Mouse (Mus musculus): ENCODE results near the gene Pced1b. TPM values are rescaled to one million over a fixed set of nuclear protein-coding genes. Genes with fewer than 3 reads are reported as not detected.
"Not testable (repeated sequence)": the region's sequence is repeated elsewhere in the genome, so short reads cannot be mapped to it uniquely, and the experiment has no call there.

The Pced1b gene
- 2.4 and 2.6 TPM in 2 replicates for polyA plus RNA-seq (2014; fragmentation: Nextera tagmentation; extraction: Ambion mirVana)

DNA sequence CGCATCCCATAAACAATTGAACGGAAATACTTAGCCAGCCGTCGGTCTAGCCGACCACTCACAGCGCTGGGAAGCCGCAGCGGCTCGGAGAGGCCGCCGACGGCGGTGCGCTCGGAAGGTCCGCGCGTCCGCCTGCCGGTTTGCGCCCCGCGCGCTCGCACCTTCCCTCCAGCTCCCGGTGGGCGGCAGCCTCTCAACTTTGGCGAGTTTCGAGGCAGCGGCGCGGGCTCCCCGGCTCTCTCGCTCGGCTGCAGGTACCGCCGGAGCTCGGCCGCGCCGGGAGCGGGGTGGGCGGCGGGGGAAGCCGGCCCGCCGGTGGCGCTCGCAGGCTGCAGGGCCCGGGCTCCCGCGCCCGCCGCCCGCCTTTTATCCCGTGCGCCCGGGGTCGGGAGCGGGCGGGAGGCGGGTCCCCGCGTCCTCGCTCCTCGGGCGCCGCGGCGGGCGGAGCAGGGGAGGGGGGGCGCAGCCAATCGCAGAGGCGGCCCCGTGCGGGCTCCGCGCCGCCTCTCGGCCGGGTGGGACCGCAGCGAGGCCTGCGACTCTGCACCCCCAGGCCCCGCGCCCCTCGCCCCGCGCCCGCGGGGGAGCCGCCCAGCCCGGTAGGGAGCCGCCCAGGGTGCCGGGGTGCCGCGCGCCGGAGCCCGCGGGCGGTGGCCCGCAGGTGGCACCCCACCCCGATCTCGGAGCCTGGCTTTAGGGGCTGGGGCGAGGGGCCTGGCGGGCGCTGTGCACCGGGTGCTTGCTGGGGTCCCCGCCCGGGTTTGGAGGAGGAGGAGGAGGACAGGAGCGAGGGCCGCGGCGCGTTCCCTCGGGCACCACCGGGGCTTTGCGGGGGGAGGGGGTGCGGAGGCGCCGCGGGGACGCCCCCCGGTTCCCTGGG, at the start of gene Pced1b, which contains the start of gene Amigo2:
Gene Pced1b, plus strand, starts transcription at position 197 of the 880 bp plus-strand sequence.
Gene Amigo2, minus strand, starts transcription at position 377 of the 880 bp plus-strand sequence.
- WGBS = under 1% methylated on average over 104 of the region's 125 CpGs
- no peaks in the 10 kb centered on the region for H3K9me3 ChIP-seq (ENCODE audit: control insufficient read depth, low read length)
- peaks cover 26% of the 10 kb centered on the region for H3K27me3 ChIP-seq (ENCODE audit: control insufficient read depth, insufficient read depth, low read length)
- ATAC-seq (ENCODE audit: insufficient number of reproducible peaks, insufficient read depth, low FRiP score, low read depth) = peak; percentile 71; the same call in 1 of the 2 replicates
- peak within 1 kb of the TSS in 1 of 2 experiments; percentile 72; a peak in 3 of 4 replicates for H3K27ac ChIP-seq (replicated peaks in 1 of 2; ENCODE audit: control insufficient read depth in 1 of 2, insufficient read depth in 1 of 2, low read depth in 2 of 2, low read length in 2 of 2)
- H3K4me1 ChIP-seq (ENCODE audit: control insufficient read depth in 2 of 2, insufficient read depth in 2 of 2, low read length in 2 of 2) = peaks cover 0 to 9% of the 10 kb centered on the region in 2 experiments; a peak in 1 of 4 replicates
- H3K9ac ChIP-seq (ENCODE audit: low read length) = peak within 1 kb of the TSS; percentile 85
- H3K36me3 ChIP-seq (ENCODE audit: control insufficient read depth, insufficient read depth, low read length) = no peaks in the 10 kb centered on the region
- H3K4me3 ChIP-seq (ENCODE audit: control insufficient read depth in 1 of 2, insufficient read depth in 1 of 2, low read depth in 1 of 2, low read length in 2 of 2) = peak within 1 kb of the TSS; percentile 74 to 89
- peak within 1 kb of the TSS; percentile 95 for H3K4me2 ChIP-seq (ENCODE audit: low read length)

DNA sequence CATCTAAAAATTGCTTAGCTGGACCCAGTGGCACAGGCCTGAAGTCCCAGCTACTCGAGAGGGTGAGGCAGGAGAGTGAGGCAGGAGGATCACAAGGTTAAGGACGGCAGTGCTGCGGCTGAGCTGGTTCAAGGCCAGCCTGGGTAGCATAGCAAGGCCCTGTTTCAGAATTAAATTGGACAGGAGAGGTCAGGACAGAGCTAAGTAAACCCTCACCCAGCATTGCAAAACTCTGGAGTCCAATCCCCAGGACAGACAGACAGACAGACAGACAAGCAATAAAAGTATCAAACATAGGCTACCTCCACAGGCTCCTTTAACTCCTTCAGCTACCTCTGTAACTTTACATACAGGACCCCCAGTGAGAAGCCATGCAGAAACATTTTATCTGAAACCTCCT, 42.0 kb upstream of the Pced1b start:
- Histone ChIP-seq H3K9ac (ENCODE audit: low read length) (no peak overlapping the region), H3K4me2 (ENCODE audit: low read length) (no peak overlapping the region), H3K36me3 (ENCODE audit: control insufficient read depth, insufficient read depth, low read length) (no peaks in the 10 kb centered on the region), H3K9me3 (ENCODE audit: control insufficient read depth, low read length) (no peaks in the 10 kb centered on the region), H3K4me3 (ENCODE audit: control insufficient read depth in 1 of 2, insufficient read depth in 1 of 2, low read depth in 1 of 2, low read length in 2 of 2) (no peak overlapping the region), H3K27me3 (ENCODE audit: control insufficient read depth, insufficient read depth, low read length) (no peaks in the 10 kb centered on the region), H3K27ac (replicated peaks in 1 of 2; ENCODE audit: control insufficient read depth in 1 of 2, insufficient read depth in 1 of 2, low read depth in 2 of 2, low read length in 2 of 2) (no peak overlapping the region), H3K4me1 (ENCODE audit: control insufficient read depth in 2 of 2, insufficient read depth in 2 of 2, low read length in 2 of 2) (no peaks in the 10 kb centered on the region)
- no peak for ATAC-seq (ENCODE audit: insufficient number of reproducible peaks, insufficient read depth, low FRiP score, low read depth)
- 84% methylated on average over 3 of the region's 3 CpGs for WGBS

DNA sequence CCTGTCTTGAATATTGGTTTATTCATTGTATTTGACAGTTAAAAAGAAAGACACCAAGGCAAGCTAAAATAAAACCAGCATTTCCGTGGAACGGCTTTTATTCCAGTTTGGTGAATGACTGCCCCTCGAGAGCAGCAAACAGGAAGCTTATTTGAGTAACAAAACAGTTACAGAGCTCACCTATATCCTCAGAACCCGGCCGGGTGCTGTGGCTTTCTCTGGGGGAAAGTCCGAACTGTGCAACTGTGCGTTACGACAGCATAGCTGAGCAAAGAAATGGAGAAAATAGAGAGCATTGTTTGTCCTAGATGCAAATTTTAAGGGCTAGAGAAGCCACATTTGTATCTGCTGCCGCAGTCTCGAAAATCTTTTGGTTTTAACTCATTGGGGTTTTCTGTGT, 41.1 kb upstream of the Pced1b start:
- Histone ChIP-seq H3K9me3 (ENCODE audit: control insufficient read depth, low read length) (no peaks in the 10 kb centered on the region), H3K9ac (ENCODE audit: low read length) (no peak overlapping the region), H3K4me1 (ENCODE audit: control insufficient read depth in 2 of 2, insufficient read depth in 2 of 2, low read length in 2 of 2) (no peaks in the 10 kb centered on the region), H3K27me3 (ENCODE audit: control insufficient read depth, insufficient read depth, low read length) (no peaks in the 10 kb centered on the region), H3K4me2 (ENCODE audit: low read length) (no peak overlapping the region), H3K4me3 (ENCODE audit: control insufficient read depth in 1 of 2, insufficient read depth in 1 of 2, low read depth in 1 of 2, low read length in 2 of 2) (no peak overlapping the region), H3K36me3 (ENCODE audit: control insufficient read depth, insufficient read depth, low read length) (no peaks in the 10 kb centered on the region), H3K27ac (replicated peaks in 1 of 2; ENCODE audit: control insufficient read depth in 1 of 2, insufficient read depth in 1 of 2, low read depth in 2 of 2, low read length in 2 of 2) (no peak overlapping the region)
- no peak for ATAC-seq (ENCODE audit: insufficient number of reproducible peaks, insufficient read depth, low FRiP score, low read depth)
- 84% methylated on average over 10 of the region's 10 CpGs for WGBS

DNA sequence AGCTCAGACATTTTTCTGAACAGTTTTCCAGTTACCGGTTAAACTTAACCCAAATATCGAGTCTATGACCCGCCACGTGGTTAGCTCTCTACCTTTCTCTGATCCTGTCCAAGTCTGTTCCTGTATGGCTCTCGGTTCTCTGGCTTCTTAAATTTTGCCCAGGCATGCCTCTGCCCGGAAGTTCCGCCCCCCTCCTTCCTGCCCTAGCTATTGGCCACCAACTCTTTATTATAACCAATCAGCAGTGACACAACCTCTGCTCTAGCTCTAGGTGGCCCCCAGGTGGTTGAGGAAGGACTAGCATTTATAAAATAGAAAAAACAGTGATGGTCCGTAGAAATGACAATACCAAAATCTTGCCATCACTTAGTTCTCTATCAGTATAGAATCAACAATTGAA, 40.4 kb upstream of the Pced1b start:
- Histone ChIP-seq H3K27ac (replicated peaks in 1 of 2; ENCODE audit: control insufficient read depth in 1 of 2, insufficient read depth in 1 of 2, low read depth in 2 of 2, low read length in 2 of 2) (no peak overlapping the region), H3K36me3 (ENCODE audit: control insufficient read depth, insufficient read depth, low read length) (no peaks in the 10 kb centered on the region), H3K4me3 (ENCODE audit: control insufficient read depth in 1 of 2, insufficient read depth in 1 of 2, low read depth in 1 of 2, low read length in 2 of 2) (no peak overlapping the region), H3K9me3 (ENCODE audit: control insufficient read depth, low read length) (no peaks in the 10 kb centered on the region), H3K4me1 (ENCODE audit: control insufficient read depth in 2 of 2, insufficient read depth in 2 of 2, low read length in 2 of 2) (no peaks in the 10 kb centered on the region), H3K27me3 (ENCODE audit: control insufficient read depth, insufficient read depth, low read length) (no peaks in the 10 kb centered on the region), H3K4me2 (ENCODE audit: low read length) (no peak overlapping the region), H3K9ac (ENCODE audit: low read length) (no peak overlapping the region)
- WGBS = 92% methylated on average over 8 of the region's 8 CpGs
- no peak for ATAC-seq (ENCODE audit: insufficient number of reproducible peaks, insufficient read depth, low FRiP score, low read depth)

DNA sequence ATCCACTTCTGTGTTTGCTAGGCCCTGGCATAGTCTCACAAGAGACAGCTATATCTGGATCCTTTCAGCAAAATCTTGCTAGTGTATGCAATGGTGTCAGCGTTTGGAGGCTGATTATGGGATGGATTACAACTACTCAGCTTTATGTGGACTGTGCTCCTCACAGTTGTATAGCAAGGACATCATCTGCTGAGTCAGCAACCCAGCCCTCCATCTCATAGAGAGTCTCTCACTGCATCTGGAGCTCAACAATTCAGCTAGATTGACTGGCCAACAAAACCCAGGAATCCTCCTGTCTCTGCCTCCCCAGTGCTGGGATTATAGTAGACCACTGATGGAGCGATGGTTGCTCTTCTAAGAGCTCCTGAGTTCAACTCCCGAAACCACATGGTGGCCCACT, 37.2 kb upstream of the Pced1b start:
- not testable (repeated sequence) for ATAC-seq (ENCODE audit: insufficient number of reproducible peaks, insufficient read depth, low FRiP score, low read depth); H3K4me1 ChIP-seq (ENCODE audit: control insufficient read depth in 2 of 2, insufficient read depth in 2 of 2, low read length in 2 of 2); H3K36me3 ChIP-seq (ENCODE audit: control insufficient read depth, insufficient read depth, low read length); H3K9ac ChIP-seq (ENCODE audit: low read length); H3K27ac ChIP-seq (replicated peaks in 1 of 2; ENCODE audit: control insufficient read depth in 1 of 2, insufficient read depth in 1 of 2, low read depth in 2 of 2, low read length in 2 of 2); H3K27me3 ChIP-seq (ENCODE audit: control insufficient read depth, insufficient read depth, low read length); H3K4me2 ChIP-seq (ENCODE audit: low read length); H3K9me3 ChIP-seq (ENCODE audit: control insufficient read depth, low read length); H3K4me3 ChIP-seq (ENCODE audit: control insufficient read depth in 1 of 2, insufficient read depth in 1 of 2, low read depth in 1 of 2, low read length in 2 of 2)
- WGBS = 81% methylated on average over 3 of the region's 3 CpGs

DNA sequence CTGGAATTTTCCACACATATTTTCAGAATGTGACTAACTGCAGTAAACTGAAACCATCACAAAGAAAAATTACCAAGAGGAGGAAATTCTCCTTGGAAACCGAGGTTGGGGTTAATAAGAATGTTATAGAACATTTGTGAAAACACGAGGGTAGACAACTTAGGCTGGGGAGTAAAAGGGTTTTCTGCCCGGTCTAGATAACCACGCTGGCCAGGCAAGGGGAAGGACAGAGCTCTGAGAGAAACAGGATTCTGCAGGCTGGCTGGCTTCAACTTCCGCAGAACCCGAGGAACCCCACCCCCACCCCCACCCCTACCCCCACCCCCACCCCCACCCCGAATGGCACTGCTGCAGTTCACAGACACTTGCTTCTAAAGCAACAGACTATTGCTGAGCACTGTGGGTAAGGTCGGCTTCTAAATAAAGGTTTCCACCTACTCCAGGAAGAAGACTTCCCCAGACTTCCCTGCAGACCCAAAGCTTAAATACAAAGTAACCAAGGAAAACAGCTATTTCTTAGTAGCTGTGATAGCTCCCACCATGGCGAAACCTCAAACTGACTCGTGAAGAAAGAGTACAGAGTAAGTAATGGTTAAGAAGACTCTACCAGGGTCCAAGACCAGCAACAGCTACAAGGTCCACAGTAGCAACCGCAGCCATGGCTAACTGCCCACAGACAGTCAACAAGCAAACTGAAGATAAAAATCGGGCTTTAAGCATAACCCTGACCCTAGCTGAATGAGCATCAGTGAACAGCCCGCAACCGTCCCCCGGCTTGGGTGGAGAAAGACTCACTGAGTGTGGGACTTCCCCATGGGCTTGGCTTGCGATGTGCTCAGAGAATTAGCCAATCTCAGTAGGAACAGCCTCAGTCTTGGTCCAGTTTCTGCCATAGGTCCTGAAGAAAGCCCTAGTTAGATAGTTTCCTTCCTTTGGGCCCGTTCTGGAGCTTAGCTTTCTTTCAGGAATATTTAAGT, 34.1 kb upstream of the Pced1b start:
- Histone ChIP-seq H3K4me3 (ENCODE audit: control insufficient read depth in 1 of 2, insufficient read depth in 1 of 2, low read depth in 1 of 2, low read length in 2 of 2) (no peak overlapping the region), H3K9ac (ENCODE audit: low read length) (no peak overlapping the region)
- 71% methylated on average over 17 of the region's 17 CpGs for WGBS

DNA sequence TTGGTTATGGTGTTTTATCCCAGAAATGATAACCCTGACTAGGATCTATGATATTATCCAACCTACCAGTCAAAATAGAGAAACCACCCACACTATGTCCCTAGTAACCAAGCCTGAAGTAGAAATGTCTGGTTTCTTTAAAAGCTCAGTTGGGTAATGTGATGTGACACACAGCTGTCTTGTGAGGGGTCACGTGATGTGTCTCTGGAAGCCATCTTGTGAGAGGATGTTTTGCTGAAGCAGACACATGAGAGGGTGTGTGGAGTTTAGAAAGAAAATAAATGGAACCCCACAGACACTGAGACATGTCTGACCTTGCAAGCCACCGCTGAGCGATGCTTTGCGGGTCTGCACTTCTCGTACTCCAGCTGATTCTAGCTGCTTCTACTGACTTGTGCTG, 30.1 kb upstream of the Pced1b start:
- H3K4me3 ChIP-seq (ENCODE audit: control insufficient read depth in 1 of 2, insufficient read depth in 1 of 2, low read depth in 1 of 2, low read length in 2 of 2) = no peak overlapping the region
- ATAC-seq (ENCODE audit: insufficient number of reproducible peaks, insufficient read depth, low FRiP score, low read depth) = no peak
- no peaks in the 10 kb centered on the region for H3K27me3 ChIP-seq (ENCODE audit: control insufficient read depth, insufficient read depth, low read length)
- no peak overlapping the region for H3K27ac ChIP-seq (replicated peaks in 1 of 2; ENCODE audit: control insufficient read depth in 1 of 2, insufficient read depth in 1 of 2, low read depth in 2 of 2, low read length in 2 of 2)
- WGBS = 90% methylated on average over 5 of the region's 5 CpGs
- H3K4me2 ChIP-seq (ENCODE audit: low read length) = no peak overlapping the region
- no peaks in the 10 kb centered on the region for H3K9me3 ChIP-seq (ENCODE audit: control insufficient read depth, low read length)
- no peak overlapping the region for H3K9ac ChIP-seq (ENCODE audit: low read length)
- no peaks in the 10 kb centered on the region for H3K4me1 ChIP-seq (ENCODE audit: control insufficient read depth in 2 of 2, insufficient read depth in 2 of 2, low read length in 2 of 2)
- no peaks in the 10 kb centered on the region for H3K36me3 ChIP-seq (ENCODE audit: control insufficient read depth, insufficient read depth, low read length)

More for the DNA sequence above, 34.1 kb upstream of the Pced1b start:
- Histone ChIP-seq H3K27ac (replicated peaks in 1 of 2; ENCODE audit: control insufficient read depth in 1 of 2, insufficient read depth in 1 of 2, low read depth in 2 of 2, low read length in 2 of 2) (no peak overlapping the region), H3K36me3 (ENCODE audit: control insufficient read depth, insufficient read depth, low read length) (no peaks in the 10 kb centered on the region), H3K9me3 (ENCODE audit: control insufficient read depth, low read length) (no peaks in the 10 kb centered on the region), H3K4me2 (ENCODE audit: low read length) (no peak overlapping the region), H3K4me1 (ENCODE audit: control insufficient read depth in 2 of 2, insufficient read depth in 2 of 2, low read length in 2 of 2) (no peaks in the 10 kb centered on the region), H3K27me3 (ENCODE audit: control insufficient read depth, insufficient read depth, low read length) (no peaks in the 10 kb centered on the region)
- ATAC-seq (ENCODE audit: insufficient number of reproducible peaks, insufficient read depth, low FRiP score, low read depth) = no peak

All from heart, embryonic 14.5 days (tissue).